Mouse (Mus musculus) neural tube, embryonic 13.5 days (tissue): ENCODE results near the gene Izumo2. TPM values are rescaled to one million over a fixed set of nuclear protein-coding genes. Genes with fewer than 3 reads are reported as not detected.
"Not testable (repeated sequence)": the region's sequence is repeated elsewhere in the genome, so short reads cannot be mapped to it uniquely, and the experiment has no call there.

Experiments used
- ATAC-seq: fragments of 200-750 bp; cut with Nextera tagmentation; 2 replicates; pipeline ENCODE4 v1.8.0; 2017; ENCODE audit warnings: low read depth, mild to moderate bottlenecking, moderate TSS enrichment, moderate library complexity
- H3K27ac ChIP-seq: fragments of 300-500 bp; sonication (generic); replicated peaks from 2 replicates; pipeline ENCODE4 v1.5.1; 2015; ENCODE audit warnings: moderate library complexity, mild to moderate bottlenecking, inconsistent platforms
- H3K27me3 ChIP-seq: fragments of 300-500 bp; sonication (generic); 2 replicates; pipeline ENCODE4 v1.6.1; 2015; ENCODE audit warnings: mild to moderate bottlenecking, inconsistent platforms
- H3K36me3 ChIP-seq: fragments of 300-500 bp; sonication (generic); 2 replicates; pipeline ENCODE4 v1.6.1; 2015; ENCODE audit warnings: mild to moderate bottlenecking, inconsistent platforms
- H3K4me1 ChIP-seq: fragments of 300-500 bp; sonication (generic); replicated peaks from 2 replicates; pipeline ENCODE4 v1.6.1; 2015; ENCODE audit warnings: inconsistent platforms
- H3K4me2 ChIP-seq: fragments of 300-500 bp; sonication (generic); 2 replicates; pipeline ENCODE4 v1.6.1; 2015; ENCODE audit warnings: inconsistent platforms, mild to moderate bottlenecking, moderate library complexity
- H3K4me3 ChIP-seq: fragments of 300-500 bp; sonication (generic); 2 replicates; pipeline ENCODE4 v1.5.1; 2015; ENCODE audit warnings: mild to moderate bottlenecking, inconsistent platforms
- H3K9ac ChIP-seq: fragments of 300-500 bp; sonication (generic); 2 replicates; pipeline ENCODE4 v1.6.1; 2015; ENCODE audit warnings: moderate library complexity, mild to moderate bottlenecking, inconsistent platforms
- H3K9me3 ChIP-seq: fragments of 300-500 bp; sonication (generic); 2 replicates; pipeline ENCODE4 v1.6.1; 2016; ENCODE audit warnings: inconsistent platforms
- WGBS: fragments of 180-500 bp; shearing (Covaris S2); methylation state at CpG from one replicate; pipeline ENCODE4 v1.1.7; 2015; 5-methylcytosine and 5-hydroxymethylcytosine counted together
- polyA plus RNA-seq: library from polyadenylated mRNA; unstranded; fragments of >200 nt; fragmentation: Nextera tagmentation; extraction: Ambion mirVana; gene quantifications from 2 replicates; pipeline ENCODE4 v1.2.1, GENCODE M21; 2015

Gene Izumo2
- polyA plus RNA-seq, 1 experiment from 2014 or later = not detected

DNA sequence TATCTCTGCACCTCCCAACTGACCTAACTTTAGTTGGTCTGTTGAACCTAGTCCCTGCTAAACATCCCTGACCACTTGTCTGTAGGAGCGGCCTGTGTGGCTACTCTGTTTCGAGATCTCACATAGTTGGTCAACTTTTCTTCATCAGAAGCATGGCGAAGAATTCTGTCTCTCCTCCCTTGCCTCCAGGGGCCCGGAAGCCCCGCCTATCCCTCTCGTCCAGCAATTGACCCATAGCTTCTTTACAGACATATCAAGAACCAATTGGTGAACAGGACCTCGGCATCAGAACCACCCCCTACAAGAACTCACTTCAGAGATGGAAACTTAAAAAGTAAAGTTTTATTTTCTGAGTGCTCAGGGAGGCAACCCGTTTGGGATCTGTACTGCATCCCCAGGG lies 5.6 kb upstream of the Izumo2 start:
- no peaks in the 10 kb centered on the region for H3K27me3 ChIP-seq
- no peaks in the 10 kb centered on the region for H3K9me3 ChIP-seq
- H3K36me3 ChIP-seq = no peaks in the 10 kb centered on the region
- H3K27ac ChIP-seq = no peak overlapping the region
- H3K4me2 ChIP-seq = no peak overlapping the region
- H3K4me1 ChIP-seq = no peaks in the 10 kb centered on the region
- no peak overlapping the region for H3K9ac ChIP-seq
- H3K4me3 ChIP-seq = no peak overlapping the region
- 83% methylated on average over 8 of the region's 8 CpGs for WGBS
- no peak for ATAC-seq

DNA sequence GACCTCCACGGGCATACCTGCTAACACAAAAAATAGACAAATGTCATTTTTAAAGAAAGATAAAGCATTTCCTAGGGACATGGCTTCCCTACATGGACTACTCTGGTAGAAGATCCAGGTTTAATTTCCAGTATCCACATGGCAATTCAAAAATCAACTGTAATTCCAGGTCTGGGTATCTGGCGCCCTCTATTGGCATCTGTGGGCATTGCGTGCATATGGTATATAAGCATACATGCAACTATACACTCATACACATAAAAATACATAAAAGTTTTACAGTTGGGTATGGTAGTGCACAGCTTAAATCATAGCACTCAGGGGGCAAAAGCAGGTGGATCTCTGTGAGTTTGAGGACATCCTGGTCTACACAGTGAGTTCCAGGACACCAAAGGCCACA lies 4.2 kb upstream of the Izumo2 start:
- no peaks in the 10 kb centered on the region for H3K27me3 ChIP-seq
- WGBS = 60% methylated on average over 3 of the region's 3 CpGs
- H3K27ac ChIP-seq = no peak overlapping the region
- H3K36me3 ChIP-seq = no peaks in the 10 kb centered on the region
- no peak overlapping the region for H3K9ac ChIP-seq
- no peaks in the 10 kb centered on the region for H3K9me3 ChIP-seq
- H3K4me3 ChIP-seq = no peak overlapping the region
- ATAC-seq = no peak
- no peak overlapping the region for H3K4me2 ChIP-seq
- H3K4me1 ChIP-seq = no peaks in the 10 kb centered on the region

DNA sequence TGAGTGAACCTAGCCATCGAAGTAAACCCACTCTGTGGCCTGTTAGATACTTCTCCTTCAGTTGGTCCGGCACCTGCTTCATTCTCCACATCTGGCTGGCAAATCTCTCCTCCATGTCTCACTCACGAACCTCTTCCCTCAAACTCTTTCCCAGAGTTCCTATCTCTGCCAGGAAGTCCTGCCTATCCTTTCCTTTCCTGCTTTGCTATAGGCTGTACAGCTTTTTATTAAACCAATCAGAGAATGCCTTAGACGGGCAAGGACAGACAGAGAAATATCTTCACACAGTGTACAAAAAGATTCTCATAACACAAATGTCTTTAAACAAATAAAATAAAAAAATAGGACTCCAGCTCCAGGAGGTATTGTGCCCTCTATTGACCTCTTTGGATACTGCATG lies 3.5 kb upstream of the Izumo2 start:
- no peak for ATAC-seq
- Histone ChIP-seq H3K4me3 (no peak overlapping the region), H3K4me1 (no peaks in the 10 kb centered on the region), H3K4me2 (no peak overlapping the region), H3K9ac (no peak overlapping the region), H3K9me3 (no peaks in the 10 kb centered on the region; the same call in 1 of the 2 replicates), H3K27ac (no peak overlapping the region), H3K27me3 (no peaks in the 10 kb centered on the region), H3K36me3 (no peaks in the 10 kb centered on the region)
- 94% methylated on average over 4 of the region's 4 CpGs for WGBS

- no peak overlapping the region for H3K9ac ChIP-seq
- H3K27me3 ChIP-seq = no peaks in the 10 kb centered on the region
- no peak for ATAC-seq
These were observed 2.2 kb upstream of the Izumo2 start for GRCm38 (mm10) chr7:44706322-44706721.

GRCm38 (mm10) chr7:44707169-44707675 lies 1.3 kb upstream of the Izumo2 start:
- Histone ChIP-seq H3K9ac (no peak overlapping the region), H3K4me3 (no peak overlapping the region), H3K27ac (no peak overlapping the region), H3K4me1 (no peaks in the 10 kb centered on the region), H3K36me3 (no peaks in the 10 kb centered on the region), H3K4me2 (no peak overlapping the region), H3K27me3 (no peaks in the 10 kb centered on the region), H3K9me3 (no peaks in the 10 kb centered on the region; the same call in 1 of the 2 replicates)
- WGBS = 90% methylated on average over 5 of the region's 5 CpGs
- ATAC-seq = no peak

More at GRCm38 (mm10) chr7:44706322-44706721, 2.2 kb upstream of the Izumo2 start:
- no peak overlapping the region for H3K4me2 ChIP-seq
- no peaks in the 10 kb centered on the region; the same call in 1 of the 2 replicates for H3K9me3 ChIP-seq
- H3K4me1 ChIP-seq = no peaks in the 10 kb centered on the region
- no peaks in the 10 kb centered on the region for H3K36me3 ChIP-seq
- H3K4me3 ChIP-seq = no peak overlapping the region
- no peak overlapping the region for H3K27ac ChIP-seq

- WGBS = 89% methylated on average over 6 of the region's 6 CpGs
- H3K4me2 ChIP-seq, H3K4me1 ChIP-seq, H3K4me3 ChIP-seq, H3K27me3 ChIP-seq, H3K9ac ChIP-seq, ATAC-seq, H3K9me3 ChIP-seq, H3K27ac ChIP-seq, H3K36me3 ChIP-seq: not testable (repeated sequence)
These were observed 449 bp upstream of the Izumo2 start for GRCm38 (mm10) chr7:44708093-44708492.

- 88% methylated on average over 5 of the region's 5 CpGs for WGBS
- H3K4me3 ChIP-seq = no peak overlapping the region
These were observed 1.3 kb downstream of the Izumo2 start for GRCm38 (mm10) chr7:44709881-44710280.

GRCm38 (mm10) chr7:44722058-44722457 lies 13.5 kb downstream of the Izumo2 start:
- H3K36me3 ChIP-seq = no peaks in the 10 kb centered on the region
- no peak overlapping the region for H3K4me2 ChIP-seq
- no peaks in the 10 kb centered on the region for H3K4me1 ChIP-seq
- no peak overlapping the region for H3K27ac ChIP-seq
- no peak overlapping the region for H3K4me3 ChIP-seq
- no peaks in the 10 kb centered on the region for H3K27me3 ChIP-seq
- ATAC-seq = no peak
- no peaks in the 10 kb centered on the region for H3K9me3 ChIP-seq
- 91% methylated on average over 5 of the region's 5 CpGs for WGBS
- H3K9ac ChIP-seq = no peak overlapping the region

More at GRCm38 (mm10) chr7:44709881-44710280, 1.3 kb downstream of the Izumo2 start:
- no peak for ATAC-seq
- H3K36me3 ChIP-seq = no peaks in the 10 kb centered on the region
- H3K27me3 ChIP-seq = no peaks in the 10 kb centered on the region
- H3K4me1 ChIP-seq = no peaks in the 10 kb centered on the region
- H3K9ac ChIP-seq = no peak overlapping the region
- no peaks in the 10 kb centered on the region; the same call in 1 of the 2 replicates for H3K9me3 ChIP-seq
- no peak overlapping the region for H3K4me2 ChIP-seq
- no peak overlapping the region for H3K27ac ChIP-seq

- no peaks in the 10 kb centered on the region for H3K9me3 ChIP-seq
- H3K9ac ChIP-seq = no peak overlapping the region
- H3K4me2 ChIP-seq = no peak overlapping the region
- 29% methylated on average over 7 of the region's 7 CpGs for WGBS
- ATAC-seq = no peak
- no peak overlapping the region for H3K27ac ChIP-seq
- H3K27me3 ChIP-seq = no peaks in the 10 kb centered on the region
- no peak overlapping the region for H3K4me3 ChIP-seq
- no peaks in the 10 kb centered on the region for H3K4me1 ChIP-seq
- no peaks in the 10 kb centered on the region for H3K36me3 ChIP-seq
These were observed 15.8 kb downstream of the Izumo2 start for GRCm38 (mm10) chr7:44724316-44724715.

- Histone ChIP-seq H3K4me2 (no peak overlapping the region), H3K4me1 (no peaks in the 10 kb centered on the region), H3K4me3 (no peak overlapping the region), H3K9ac (no peak overlapping the region), H3K36me3 (no peaks in the 10 kb centered on the region; the same call in 1 of the 2 replicates), H3K27ac (no peak overlapping the region), H3K9me3 (no peaks in the 10 kb centered on the region), H3K27me3 (no peaks in the 10 kb centered on the region)
- WGBS = 83% methylated on average over 6 of the region's 6 CpGs
- ATAC-seq = no peak
These were observed 17.8 kb downstream of the Izumo2 start for GRCm38 (mm10) chr7:44726343-44726742.

- Histone ChIP-seq H3K27me3 (no peaks in the 10 kb centered on the region), H3K9me3 (no peaks in the 10 kb centered on the region), H3K4me1 (no peaks in the 10 kb centered on the region), H3K36me3 (peaks cover 2% of the 10 kb centered on the region; the same call in 1 of the 2 replicates), H3K4me3 (no peak overlapping the region), H3K4me2 (no peak overlapping the region), H3K27ac (no peak overlapping the region), H3K9ac (no peak overlapping the region)
- ATAC-seq = no peak
- 61% methylated on average over 5 of the region's 5 CpGs for WGBS
These were observed 18.6 kb downstream of the Izumo2 start for GRCm38 (mm10) chr7:44727151-44727550.

- H3K4me2 ChIP-seq = no peak overlapping the region
- H3K27me3 ChIP-seq = no peaks in the 10 kb centered on the region
- WGBS = 86% methylated on average over 11 of the region's 11 CpGs
- H3K4me3 ChIP-seq = no peak overlapping the region
- peaks cover 14% of the 10 kb centered on the region for H3K36me3 ChIP-seq
- H3K9ac ChIP-seq = no peak overlapping the region
- H3K9me3 ChIP-seq = no peaks in the 10 kb centered on the region
- no peaks in the 10 kb centered on the region for H3K4me1 ChIP-seq
- no peak overlapping the region for H3K27ac ChIP-seq
- ATAC-seq = no peak
These were observed 19.8 kb downstream of the Izumo2 start for GRCm38 (mm10) chr7:44728082-44728975.
